Mouse (Mus musculus): ENCODE data around the gene Efcab6. TPM values are rescaled to one million over a fixed set of nuclear protein-coding genes. Genes with fewer than 3 reads are reported as not detected.

Efcab6 gene
- total and polyA plus RNA-seq, 3 experiments, result not detected

DNA sequence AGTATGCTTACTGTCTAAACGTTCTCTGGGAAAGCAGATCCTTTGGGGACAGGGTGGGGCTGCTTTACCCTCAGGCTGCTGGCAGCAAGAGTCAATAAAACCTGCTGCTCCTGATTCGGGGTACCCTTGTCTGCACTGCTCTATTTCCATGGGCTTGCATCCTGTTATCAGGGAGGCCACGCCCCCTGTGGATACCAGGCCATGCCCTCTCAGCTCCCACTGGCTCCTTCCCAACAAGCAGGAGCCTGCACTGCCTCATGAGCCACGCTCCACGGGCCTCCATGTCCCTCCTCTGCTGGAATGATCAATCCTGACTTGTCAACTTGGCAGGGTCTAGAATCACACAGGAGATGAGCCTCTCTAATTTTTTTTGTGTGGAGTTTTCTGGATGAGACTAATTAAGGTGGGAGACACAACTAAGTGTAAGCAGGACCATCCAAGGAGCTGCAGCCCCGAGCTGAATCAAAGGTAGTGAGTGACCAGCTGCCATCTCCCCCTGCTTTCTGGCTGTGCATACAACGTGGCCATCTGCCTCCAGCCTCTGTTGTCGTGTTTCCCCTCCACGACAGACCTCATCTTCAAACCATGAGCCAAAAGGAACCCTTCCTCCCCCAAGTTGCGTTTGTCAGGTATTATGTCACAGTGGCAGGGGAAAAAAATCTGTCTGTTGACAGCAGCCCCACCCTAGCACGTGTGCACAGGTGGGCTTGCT lies 187.9 kb downstream of the Efcab6 start:
- Histone ChIP-seq H3K79me2 (ENCODE audit: control insufficient read depth, insufficient read depth, low read length, poor library complexity) (no peaks in the 10 kb centered on the region), H3K9ac (ENCODE audit: control insufficient read depth, low read depth, low read length, poor library complexity, severe bottlenecking) (no peak overlapping the region), H3K36me3 (ENCODE audit: control insufficient read depth in 1 of 2, insufficient read depth in 2 of 2, low read length in 2 of 2) (no peaks in the 10 kb centered on the region), H3K27me3 (ENCODE audit: control insufficient read depth in 1 of 2, insufficient read depth in 2 of 2, low read length in 2 of 2) (no peaks in the 10 kb centered on the region), H3K4me1 (ENCODE audit: control insufficient read depth in 1 of 2, insufficient read depth in 2 of 2, low read length in 2 of 2) (no peaks in the 10 kb centered on the region), H3K27ac (ENCODE audit: control insufficient read depth, low read depth, low read length) (no peak overlapping the region), H3K4me3 (ENCODE audit: control insufficient read depth in 1 of 2, insufficient read depth in 1 of 2, low read depth in 2 of 2, low read length in 2 of 2) (no peak overlapping the region), H3K9me3 (replicated peaks; ENCODE audit: insufficient read depth, low read length) (no peaks in the 10 kb centered on the region)
- TF ChIP-seq ZC3H11A (IDR thresholded peaks at IDR 0.05; ENCODE audit: low read depth, low read length) (no peak), USF1 (IDR thresholded peaks at IDR 0.05; ENCODE audit: low read depth, low read length) (no peak), CHD1 (IDR thresholded peaks at IDR 0.05; ENCODE audit: low read depth, low read length) (no peak), UBTF (IDR thresholded peaks at IDR 0.05; ENCODE audit: borderline replicate concordance, insufficient read depth, low read depth, low read length) (no peak), MYB (IDR thresholded peaks at IDR 0.05; ENCODE audit: low read depth, low read length) (no peak), MAZ (IDR thresholded peaks at IDR 0.05; ENCODE audit: low read depth, low read length) (no peak), ELF1 (IDR thresholded peaks at IDR 0.05; ENCODE audit: low read depth, low read length) (no peak), ZKSCAN1 (IDR thresholded peaks at IDR 0.05; ENCODE audit: low read depth, low read length) (no peak), NELFE (IDR thresholded peaks at IDR 0.05; ENCODE audit: low read depth, low read length) (no peak), ETS1 (IDR thresholded peaks at IDR 0.05; ENCODE audit: low read depth, low read length) (no peak), POLR2AphosphoS2 (IDR thresholded peaks at IDR 0.05; ENCODE audit: low read length) (no peak), GATA1 (IDR thresholded peaks at IDR 0.05; ENCODE audit: low read depth, low read length) (no peak), ZNF384 (IDR thresholded peaks at IDR 0.05; ENCODE audit: low read depth, low read length) (no peak), TCF12 (IDR thresholded peaks at IDR 0.05; ENCODE audit: low read depth, low read length) (no peak), MAFK (IDR thresholded peaks at IDR 0.05; ENCODE audit: borderline replicate concordance, low read depth, low read length) (no peak), USF2 (IDR thresholded peaks at IDR 0.05; ENCODE audit: borderline replicate concordance in 1 of 2, insufficient read depth in 1 of 2, low read depth in 1 of 2, low read length in 2 of 2) (no peak), CHD2 (IDR thresholded peaks at IDR 0.05; ENCODE audit: low read length) (no peak), MXI1 (IDR thresholded peaks at IDR 0.05; ENCODE audit: low read depth, low read length) (no peak), RAD21 (IDR thresholded peaks at IDR 0.05; ENCODE audit: low read depth, low read length) (no peak), BHLHE40 (IDR thresholded peaks at IDR 0.05; ENCODE audit: borderline replicate concordance, low read depth, low read length) (no peak)
- no peak for DNase-seq (ENCODE audit: low read depth, low spot score)

DNA sequence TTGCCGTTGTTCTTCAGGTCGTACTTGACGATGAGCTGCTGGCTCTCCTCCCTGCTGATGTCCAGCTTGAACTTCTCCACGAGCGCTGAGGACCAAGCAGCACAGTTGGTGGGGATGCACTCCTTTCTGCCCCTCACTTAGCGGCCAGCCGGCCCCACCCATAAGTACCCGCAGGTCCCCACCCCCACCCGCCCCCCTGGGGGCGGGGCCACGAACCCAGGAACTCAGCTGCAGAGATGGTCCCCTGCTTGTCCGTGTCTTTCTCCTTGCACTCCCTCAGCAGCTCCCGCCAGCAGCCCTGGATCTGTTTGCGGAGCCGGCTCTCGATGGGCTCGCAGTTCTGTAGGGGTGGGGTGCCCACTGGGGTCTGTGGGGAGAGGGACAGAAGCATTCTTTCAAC lies 194.2 kb downstream of the Efcab6 start:
- no peaks in the 10 kb centered on the region for H3K36me3 ChIP-seq (ENCODE audit: control insufficient read depth in 1 of 2, insufficient read depth in 2 of 2, low read length in 2 of 2)
- H3K27me3 ChIP-seq (ENCODE audit: control insufficient read depth in 1 of 2, insufficient read depth in 2 of 2, low read length in 2 of 2), result no peaks in the 10 kb centered on the region
- no peak overlapping the region for H3K27ac ChIP-seq (ENCODE audit: control insufficient read depth, low read depth, low read length)
- no peaks in the 10 kb centered on the region for H3K9me3 ChIP-seq (replicated peaks; ENCODE audit: insufficient read depth, low read length)
- H3K4me3 ChIP-seq (ENCODE audit: control insufficient read depth in 1 of 2, insufficient read depth in 1 of 2, low read depth in 2 of 2, low read length in 2 of 2), result no peak overlapping the region
- H3K9ac ChIP-seq (ENCODE audit: control insufficient read depth, low read depth, low read length, poor library complexity, severe bottlenecking), result no peak overlapping the region
- no peak for DNase-seq (ENCODE audit: low read depth, low spot score)
- H3K79me2 ChIP-seq (ENCODE audit: control insufficient read depth, insufficient read depth, low read length, poor library complexity), result no peaks in the 10 kb centered on the region
- TF ChIP-seq SIN3A (IDR thresholded peaks at IDR 0.05; ENCODE audit: low read length), result no peak
- no peak for TF ChIP-seq MXI1 (IDR thresholded peaks at IDR 0.05; ENCODE audit: low read depth, low read length)
- no peak for TF ChIP-seq MAZ (IDR thresholded peaks at IDR 0.05; ENCODE audit: low read depth, low read length)
- TF ChIP-seq MYB (IDR thresholded peaks at IDR 0.05; ENCODE audit: low read depth, low read length), result no peak
- no peak for TF ChIP-seq TCF12 (IDR thresholded peaks at IDR 0.05; ENCODE audit: low read depth, low read length)
- TF ChIP-seq ZC3H11A (IDR thresholded peaks at IDR 0.05; ENCODE audit: low read depth, low read length), result no peak
- TF ChIP-seq POLR2A (IDR thresholded peaks at IDR 0.05; ENCODE audit: control insufficient read depth in 1 of 2, insufficient read depth in 1 of 2, low read depth in 1 of 2, low read length in 2 of 2, poor library complexity in 1 of 2), result no peak
- no peak for TF ChIP-seq ETS1 (IDR thresholded peaks at IDR 0.05; ENCODE audit: low read depth, low read length)
- no peak for TF ChIP-seq SMC3 (IDR thresholded peaks at IDR 0.05; ENCODE audit: low read depth, low read length)
- no peak for TF ChIP-seq NELFE (IDR thresholded peaks at IDR 0.05; ENCODE audit: low read depth, low read length)
- no peak for TF ChIP-seq HCFC1 (IDR thresholded peaks at IDR 0.05; ENCODE audit: low read depth, low read length)
- no peaks in the 10 kb centered on the region for H3K4me1 ChIP-seq (ENCODE audit: control insufficient read depth in 1 of 2, insufficient read depth in 2 of 2, low read length in 2 of 2)
